Mouse (Mus musculus) thymus, adult 2 months (tissue): Measurements from ENCODE around the gene Rorb.

ENCODE experiments used
- CTCF ChIP-seq: fragments of 200-500 bp; IDR thresholded peaks from 2 replicates; pipeline ENCODE4 v1.5.1; 2012; ENCODE audit warnings: mild to moderate bottlenecking, control low read depth, low read length, moderate library complexity, borderline replicate concordance; ENCODE audit not compliant: control insufficient read depth, poor library complexity, insufficient read depth; ENCODE audit errors: extremely low read depth
- POLR2A ChIP-seq: fragments of 200-500 bp; IDR thresholded peaks from 2 replicates; pipeline ENCODE4 v1.6.1; 2012; ENCODE audit warnings: mild to moderate bottlenecking, low read length, control low read depth, moderate library complexity; ENCODE audit not compliant: control insufficient read depth, poor library complexity, insufficient read depth; ENCODE audit errors: extremely low read depth

DNA sequence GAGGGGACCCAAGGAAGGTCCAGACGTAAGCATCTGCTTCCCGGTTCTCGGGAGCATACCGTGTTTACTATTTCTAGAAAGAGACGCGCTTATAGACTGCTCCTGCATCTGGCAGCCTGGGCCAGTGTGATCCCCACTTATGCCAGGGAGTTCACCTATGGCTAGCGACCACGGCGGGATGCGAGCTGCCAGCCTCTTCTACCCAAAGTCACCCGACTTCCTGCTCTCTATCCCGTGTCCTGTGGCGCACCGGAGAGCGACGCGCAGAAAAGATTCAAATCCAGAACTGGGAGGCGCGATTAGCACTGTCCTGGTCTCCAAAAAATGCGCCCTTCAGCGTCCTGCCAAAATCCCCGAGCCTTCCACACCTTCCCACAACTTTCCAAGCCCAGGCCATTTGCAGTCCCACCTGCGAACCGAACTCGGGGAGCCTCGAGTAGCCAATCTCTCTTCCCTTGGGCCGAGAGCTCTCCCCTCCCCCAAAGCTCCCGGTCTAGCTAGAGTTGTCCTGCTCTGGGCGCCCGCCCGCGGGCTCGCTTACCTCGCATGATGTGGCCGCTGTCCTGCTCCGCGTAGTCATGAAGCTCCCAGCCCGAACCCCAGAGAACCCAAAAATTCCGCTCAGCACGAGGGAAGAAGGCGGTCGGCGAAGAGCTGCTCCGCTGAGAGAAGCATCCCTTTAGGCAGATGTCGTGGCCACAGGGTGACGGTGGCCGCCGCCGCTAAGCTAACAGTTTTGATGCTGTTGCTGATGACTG is 806 bp downstream of the Rorb start:
- TF ChIP-seq CTCF (no peak), POLR2A (no peak)
